Mouse (Mus musculus) frontal cortex, adult 2 months (tissue): ENCODE measurements around the gene Olfr1394. TPM values are rescaled to one million over a fixed set of nuclear protein-coding genes. Genes with fewer than 3 reads are reported as not detected.
"Not testable (repeated sequence)": the region's sequence is repeated elsewhere in the genome, so short reads cannot be mapped to it uniquely, and the experiment has no call there.

ENCODE experiments used
- DNase-seq, 2 experiments: peaks; one replicate each; pipeline ENCODE4 v3.0.0; 2022; ENCODE audit warnings: low spot score in 1 of 2; ENCODE audit errors: extremely low spot score in 1 of 2
- polyA plus RNA-seq: library from polyadenylated mRNA; depleted of rRNA; stranded (reverse); fragments of >200 nt; gene quantifications from 2 replicates; pipeline ENCODE4 v1.2.3, GENCODE M21; 2012; rRNA removed

Olfr1394 gene
- polyA plus RNA-seq, 1 experiment, result not detected

DNA sequence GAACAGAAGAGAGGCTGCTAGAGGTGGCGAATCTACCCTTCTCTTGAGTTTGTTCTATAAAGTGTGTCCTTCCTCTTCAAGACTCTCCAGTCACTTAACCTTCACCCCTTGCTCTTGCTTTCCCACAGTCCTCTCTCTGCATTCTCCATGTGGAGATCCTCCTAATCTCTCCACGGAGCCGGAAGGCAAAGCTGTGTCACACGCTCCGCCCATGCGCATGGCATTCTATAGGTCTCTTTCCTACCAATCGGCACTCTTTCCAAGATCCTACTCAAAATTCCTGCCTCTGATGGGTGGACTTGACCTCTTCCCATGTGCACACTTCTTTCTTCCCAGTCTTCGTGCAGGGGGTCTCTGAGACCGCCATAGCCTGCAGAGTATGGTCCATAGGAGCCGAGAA is 33.5 kb downstream of the Olfr1394 start:
- no peak for DNase-seq

DNA sequence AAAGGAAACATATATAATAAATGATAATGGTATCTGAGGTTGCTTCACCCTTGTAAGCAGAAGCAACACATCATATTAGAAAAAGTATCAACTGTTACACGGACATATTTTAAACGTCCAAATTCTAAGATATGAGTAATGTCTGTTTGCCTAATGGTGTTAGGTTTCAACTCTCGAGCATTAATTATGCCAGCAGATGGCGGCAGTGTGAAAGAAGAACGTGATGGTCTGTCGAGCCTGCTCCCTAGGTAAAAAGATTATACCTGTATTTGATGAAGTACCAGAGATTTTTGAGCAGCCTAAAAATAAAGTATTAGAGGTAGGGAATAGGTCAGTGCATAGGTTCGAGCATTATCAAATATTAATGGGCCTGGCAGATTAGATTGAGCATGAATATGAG is 35.6 kb downstream of the Olfr1394 start:
- peak; percentile 27 to 86 for DNase-seq

DNA sequence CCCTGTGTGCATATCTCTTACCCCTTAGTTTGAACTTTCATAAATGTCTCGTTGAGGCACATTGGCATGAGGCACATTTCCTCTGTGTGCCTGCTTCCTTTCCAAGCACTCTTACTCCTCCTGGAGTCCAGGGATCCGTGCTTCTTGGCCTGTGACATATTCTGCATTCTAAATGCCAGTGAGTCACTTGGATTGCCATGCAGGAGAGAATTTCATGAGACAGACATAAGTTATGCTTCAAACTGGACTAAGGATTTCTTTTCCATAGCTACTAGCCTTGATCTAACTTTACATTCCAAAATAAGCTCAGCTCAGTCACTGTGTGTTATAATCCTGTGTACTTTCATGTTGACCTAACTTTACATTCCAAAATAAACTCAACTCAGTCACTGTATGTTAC is 36.9 kb downstream of the Olfr1394 start:
- DNase-seq, result no peak

DNA sequence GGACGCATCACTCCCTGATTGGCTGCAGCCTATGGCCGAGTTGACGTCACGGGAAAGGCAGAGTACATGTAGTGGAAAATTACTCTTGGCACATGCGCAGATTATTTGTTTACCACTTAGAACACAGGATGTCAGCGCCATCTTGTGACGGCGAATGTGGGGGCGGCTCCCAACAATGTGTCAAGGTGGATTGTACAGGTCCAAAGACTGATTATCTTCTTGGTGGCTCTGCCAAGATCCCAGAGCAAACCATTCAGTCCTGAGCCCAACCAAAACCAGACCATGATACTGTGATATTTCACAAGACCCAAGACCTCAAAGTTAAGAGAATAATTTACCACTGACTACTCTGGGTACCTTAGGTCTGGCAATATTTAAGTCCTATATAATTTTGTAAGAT is 40.6 kb downstream of the Olfr1394 start:
- DNase-seq, result not testable (repeated sequence)

DNA sequence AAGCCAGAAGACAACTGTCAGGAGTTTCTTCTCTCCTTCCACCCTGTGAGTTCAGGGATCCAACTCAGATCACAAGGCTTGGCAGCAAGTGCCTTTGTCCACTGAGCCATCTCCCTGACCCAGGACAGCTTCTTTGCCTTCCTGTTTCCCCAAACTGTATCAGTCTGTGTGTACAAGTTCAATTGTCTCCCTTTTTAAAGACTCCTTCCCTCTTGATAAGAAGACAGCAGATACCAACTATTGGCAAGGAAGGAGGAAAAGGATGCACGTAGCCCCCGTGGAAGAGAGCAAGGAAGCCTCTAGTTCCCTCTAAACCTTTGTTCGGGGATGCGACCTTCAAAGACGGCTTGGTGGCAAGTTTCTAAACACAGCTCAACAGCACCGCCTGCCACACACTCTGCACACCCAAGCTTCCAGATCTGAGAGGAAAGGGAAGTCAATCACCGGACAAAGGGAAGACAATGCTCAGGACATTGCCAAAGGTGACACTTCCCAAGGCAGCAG is 41.7 kb downstream of the Olfr1394 start:
- DNase-seq, result no peak

DNA sequence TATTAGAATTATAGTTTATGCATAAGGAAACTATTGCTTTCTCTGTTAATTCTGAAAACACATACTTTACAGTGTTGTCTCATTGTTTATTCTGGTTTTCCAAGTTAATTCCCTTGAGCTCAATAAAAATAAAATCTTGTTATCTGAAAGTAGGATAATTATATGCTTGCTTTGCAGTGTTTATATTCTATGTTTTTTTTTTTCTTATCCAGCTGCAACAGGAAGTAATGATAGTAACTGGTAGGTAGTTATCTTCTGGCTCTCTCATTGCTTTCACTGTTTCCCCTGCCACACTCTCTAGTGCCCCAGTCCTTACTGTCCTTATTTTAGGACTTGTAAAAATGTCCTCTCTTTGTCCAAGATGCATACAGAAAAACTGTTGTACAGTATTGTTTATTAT is 46.5 kb downstream of the Olfr1394 start:
- no peak for DNase-seq

DNA sequence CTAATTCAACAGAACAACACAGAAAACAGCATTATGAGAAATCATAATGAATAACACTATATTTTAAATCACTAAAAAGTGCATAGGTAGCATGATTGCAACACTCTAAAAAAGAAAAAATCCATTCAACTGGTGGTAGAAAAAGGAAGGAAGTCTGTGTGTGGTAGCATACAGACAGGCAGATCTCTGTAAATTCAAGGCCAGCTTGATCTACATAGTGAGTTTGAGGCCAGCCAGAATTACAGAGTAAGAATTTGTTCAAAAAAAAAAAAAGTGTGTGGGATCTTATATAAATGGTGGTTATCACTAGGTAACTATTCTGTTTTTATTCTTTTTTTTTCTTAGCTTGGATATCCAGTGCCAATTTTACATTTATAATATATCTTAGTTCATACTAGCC is 47.0 kb downstream of the Olfr1394 start:
- no peak for DNase-seq

DNA sequence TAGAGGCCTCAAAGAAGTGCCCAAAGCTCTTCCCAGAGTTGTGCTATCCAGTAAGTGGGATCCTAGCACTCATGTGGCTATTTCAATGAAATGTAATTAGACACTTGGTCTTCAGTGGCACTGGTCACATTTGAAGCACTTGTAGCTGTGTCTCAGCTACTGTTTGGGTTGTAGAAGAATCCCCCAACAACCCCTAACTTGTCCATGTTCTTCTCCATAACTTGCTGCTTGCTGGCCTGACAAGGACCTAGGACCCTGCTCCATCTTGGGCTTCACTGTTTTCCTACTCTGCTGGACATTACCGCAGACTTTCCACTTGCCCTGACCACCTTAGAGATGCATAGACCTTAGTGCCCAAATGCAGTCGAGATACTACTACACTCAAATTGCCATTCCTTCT is 47.9 kb downstream of the Olfr1394 start:
- no peak for DNase-seq

DNA sequence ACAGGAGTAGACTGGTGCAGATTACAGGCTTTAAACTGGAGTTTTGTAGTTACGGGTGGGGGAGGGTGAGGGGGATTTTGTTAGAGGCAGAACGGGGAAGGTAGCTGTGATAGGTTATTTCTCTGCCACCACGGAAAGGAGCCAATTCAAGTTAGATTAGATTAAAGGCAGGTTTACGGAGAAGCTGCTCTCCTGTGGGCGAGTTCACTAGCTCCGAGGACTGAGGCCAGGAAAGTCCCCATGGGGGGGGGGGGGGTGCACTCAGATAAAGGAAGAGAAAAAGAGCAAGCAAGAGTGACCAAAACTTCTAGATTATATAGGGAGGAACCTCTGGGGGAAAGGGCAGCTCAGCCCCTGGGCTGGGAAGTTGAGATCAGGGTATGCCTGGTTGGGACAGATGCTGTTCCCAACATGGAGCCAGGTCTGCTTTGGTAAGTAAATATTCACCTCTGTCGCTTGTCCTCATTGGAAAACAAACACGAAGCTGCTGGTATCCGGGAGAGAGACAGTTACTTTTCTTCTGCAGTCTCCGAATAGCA is 48.4 kb downstream of the Olfr1394 start:
- no peak for DNase-seq

DNA sequence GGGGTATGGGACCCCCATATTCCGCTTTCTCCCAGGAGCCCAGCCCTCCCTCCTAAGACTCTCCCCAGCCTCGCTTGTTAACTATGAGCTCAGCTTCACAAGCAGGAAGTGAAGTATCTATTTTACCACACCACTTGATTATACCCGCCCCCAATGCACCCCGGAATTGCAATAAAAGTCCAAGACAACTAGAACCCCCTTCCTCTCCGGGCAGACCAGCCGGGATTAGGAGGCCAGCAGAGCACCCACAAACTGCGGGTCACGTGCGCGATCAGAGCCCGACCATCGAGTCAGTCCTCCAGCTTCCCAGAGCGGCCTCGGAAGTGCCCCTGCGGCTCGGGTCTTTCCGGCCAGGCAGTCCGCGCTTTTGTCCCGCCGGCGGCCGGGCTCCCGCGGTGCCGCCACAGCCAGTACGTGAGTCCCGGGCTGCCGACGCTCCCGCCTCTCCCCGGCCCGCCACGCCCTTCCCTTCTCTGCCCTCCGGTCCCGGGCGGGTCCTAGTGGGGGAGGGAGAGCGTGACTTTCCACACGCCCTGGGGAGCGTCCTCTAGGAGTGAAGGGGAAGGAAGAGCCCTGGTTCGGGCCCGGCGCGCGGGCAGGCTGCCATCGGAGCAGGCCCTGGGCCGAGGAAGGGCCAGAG is 49.1 kb downstream of the Olfr1394 start, which contains the start of gene Zfp62:
Gene Zfp62, plus strand, starts transcription at position 164 of the 640 bp plus-strand sequence.
- DNase-seq, result peak; percentile 86 to 96

DNA sequence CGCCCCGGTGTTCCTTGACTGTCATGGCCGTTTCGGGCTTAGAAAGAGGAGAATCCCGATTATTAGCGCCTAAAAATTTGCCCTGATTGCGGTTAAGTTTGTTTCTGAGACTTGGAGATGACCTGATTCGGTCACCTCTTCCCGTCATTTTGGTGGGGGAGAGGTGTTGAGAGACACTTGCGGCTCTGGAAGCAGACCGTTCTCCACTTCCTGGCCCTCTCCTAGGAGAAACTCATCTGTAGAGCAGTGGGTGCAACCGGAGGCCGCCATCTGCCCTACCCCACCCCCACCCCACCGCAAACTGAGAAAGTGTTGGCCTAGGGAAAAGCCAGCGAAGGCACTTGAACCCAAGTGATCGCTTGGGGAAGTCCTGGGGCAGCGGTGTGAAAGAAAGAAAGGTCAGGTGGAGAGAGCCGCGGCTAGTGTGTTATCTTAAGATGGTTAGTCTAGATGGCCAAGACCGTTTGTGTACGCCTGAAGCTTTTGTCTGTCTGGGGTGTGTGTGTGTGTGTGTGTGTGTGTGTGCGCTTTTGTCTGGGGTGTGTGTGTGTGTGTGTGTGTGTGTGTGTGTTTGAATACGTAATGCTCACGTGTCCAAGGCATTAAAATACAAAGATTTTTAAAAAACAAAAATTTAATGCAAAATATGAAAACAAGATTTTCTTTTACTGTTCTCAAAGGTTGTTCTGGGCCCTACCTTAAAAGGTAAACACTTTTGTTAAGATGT is 49.8 kb downstream of the Olfr1394 start:
- DNase-seq, result peak in 1 of 2 experiments; percentile 45

DNA sequence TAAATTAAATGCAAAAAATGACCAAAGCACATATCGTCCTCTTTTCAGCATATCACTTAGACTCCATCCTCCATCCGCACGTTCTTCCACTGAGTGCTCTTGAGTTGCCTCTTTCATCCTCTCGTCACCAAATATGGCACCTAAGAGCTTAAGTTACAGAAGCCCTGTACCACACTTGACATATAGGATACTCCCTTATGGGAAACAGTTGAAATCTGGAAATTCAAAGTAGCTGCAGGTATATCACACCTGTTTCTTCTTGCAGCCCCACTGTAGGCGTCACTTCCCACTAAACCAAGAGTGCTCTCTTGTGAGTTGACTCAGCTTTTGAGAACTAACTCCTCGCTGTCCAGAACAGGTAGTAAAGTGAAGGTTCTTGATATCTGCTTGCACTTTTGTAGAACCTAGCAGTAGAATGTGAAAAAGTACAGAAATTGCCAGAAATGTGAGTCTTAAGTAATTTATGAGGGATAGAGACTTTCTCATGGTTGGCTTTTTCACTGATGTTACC is 51.0 kb downstream of the Olfr1394 start:
- DNase-seq, result no peak

DNA sequence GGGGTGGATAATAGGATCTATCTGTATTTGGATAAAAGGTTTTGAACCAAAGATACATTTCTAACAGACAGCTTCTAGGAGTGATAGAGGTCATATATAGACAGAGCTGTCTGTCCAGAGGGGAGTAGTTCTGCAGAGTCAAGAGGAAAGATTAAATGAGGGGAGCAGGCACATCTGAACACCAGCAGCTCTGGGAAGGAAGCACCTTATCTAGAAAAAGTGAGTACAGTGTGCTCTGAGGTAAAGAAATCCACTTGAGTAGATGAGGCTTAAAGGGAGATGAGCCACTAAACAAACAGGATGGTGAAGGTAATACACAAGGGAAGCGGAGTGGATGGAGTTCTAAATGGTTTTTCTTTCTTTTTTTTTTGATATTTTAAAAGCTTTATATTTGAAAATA is 53.3 kb downstream of the Olfr1394 start:
- DNase-seq, result no peak

Other genes with a start within 250 kb of the Olfr1394 start
- 0.90 and 1.5 TPM in 2 replicates for gene Psme2b, start 208.2 kb upstream of the Olfr1394 start, polyA plus RNA-seq
- gene Olfr56, start 175.5 kb upstream of the Olfr1394 start, polyA plus RNA-seq, result 0.10 and 0.11 TPM in 2 replicates
- gene 9930111J21Rik1, start 175.0 kb upstream of the Olfr1394 start, polyA plus RNA-seq, result 0.42 and 0.64 TPM in 2 replicates
- gene Gm12185, start 162.2 kb upstream of the Olfr1394 start, polyA plus RNA-seq, result 0.08 and 0.12 TPM in 2 replicates
- gene Tgtp1, start 160.2 kb upstream of the Olfr1394 start, polyA plus RNA-seq, result 1.3 and 1.8 TPM in 2 replicates
- 1.3 TPM in 2 replicates for gene 9930111J21Rik2, start 103.1 kb upstream of the Olfr1394 start, polyA plus RNA-seq
- 1.4 and 1.6 TPM in 2 replicates for gene Tgtp2, start 90.2 kb upstream of the Olfr1394 start, polyA plus RNA-seq
- gene Ifi47, start 77.8 kb upstream of the Olfr1394 start, polyA plus RNA-seq, result 1.7 and 2.0 TPM in 2 replicates
- not detected in 2 replicates for gene Olfr1396, start 39.5 kb upstream of the Olfr1394 start, polyA plus RNA-seq
- 0.04 and 0.11 TPM in 2 replicates for gene Olfr1395, start 12.1 kb upstream of the Olfr1394 start, polyA plus RNA-seq
- gene Btnl9, start 32.8 kb downstream of the Olfr1394 start, polyA plus RNA-seq, result 0.02 TPM in 1 of 2 replicates, not detected in the other
- gene Zfp62, start 48.9 kb downstream of the Olfr1394 start, polyA plus RNA-seq, result 24.2 and 26.4 TPM in 2 replicates
- gene Mgat1, start 89.8 kb downstream of the Olfr1394 start, polyA plus RNA-seq, result 58.5 and 65.0 TPM in 2 replicates
- gene Olfr1393, start 123.9 kb downstream of the Olfr1394 start, polyA plus RNA-seq, result 0.48 and 0.57 TPM in 2 replicates
- 0.11 and 0.18 TPM in 2 replicates for gene Olfr1392, start 130.9 kb downstream of the Olfr1394 start, polyA plus RNA-seq
- gene Olfr10, start 150.4 kb downstream of the Olfr1394 start, polyA plus RNA-seq, result not detected in 2 replicates
- gene Olfr1391, start 168.4 kb downstream of the Olfr1394 start, polyA plus RNA-seq, result not detected in 2 replicates
- not detected in 2 replicates for gene Olfr1390, start 180.8 kb downstream of the Olfr1394 start, polyA plus RNA-seq